Mouse (Mus musculus): ENCODE results near the gene Pitpna. TPM values are rescaled to one million over a fixed set of nuclear protein-coding genes. Genes with fewer than 3 reads are reported as not detected.
"Not testable (repeated sequence)": the region's sequence is repeated elsewhere in the genome, so short reads cannot be mapped to it uniquely, and the experiment has no call there.

Gene Pitpna
- polyA plus RNA-seq, 1 experiment from 2014 or later = 70.8 TPM

DNA sequence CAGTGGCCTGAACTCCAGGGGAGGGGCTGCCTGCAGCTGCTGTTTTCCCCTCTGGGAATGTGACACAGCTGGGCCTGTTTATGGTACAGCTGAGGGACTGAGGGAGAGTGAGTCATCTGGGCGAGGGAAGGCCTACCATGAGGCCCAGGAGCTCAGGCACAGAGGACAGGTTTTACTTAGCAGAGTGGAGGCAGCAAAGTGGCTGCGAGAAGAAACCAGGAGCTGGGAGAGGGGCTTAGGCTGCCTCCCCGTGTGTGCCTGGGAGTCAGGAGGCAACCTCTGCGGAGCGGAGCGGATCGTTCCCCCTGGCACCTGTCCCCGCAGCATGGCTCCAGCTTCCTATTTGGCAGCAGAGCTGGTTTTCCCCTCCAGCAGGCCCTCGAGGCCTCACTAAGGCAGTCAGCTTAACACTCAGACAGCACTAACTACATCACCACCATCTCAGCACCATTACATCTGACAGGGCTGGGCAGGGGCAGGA, 35.9 kb upstream of the Pitpna start:
- Histone ChIP-seq H3K9me3 (replicated peaks) (no peaks in the 10 kb centered on the region), H3K27ac (peak overlapping the region; percentile 44; the same call in 1 of the 2 replicates), H3K4me3 (no peak overlapping the region), H3K36me3 (ENCODE audit: poor library complexity, severe bottlenecking) (no peaks in the 10 kb centered on the region), H3K27me3 (no peaks in the 10 kb centered on the region), H3K9ac (peak overlapping the region; percentile 35), H3K4me2 (no peak overlapping the region), H3K4me1 (peaks cover 33% of the 10 kb centered on the region)
- ATAC-seq = no peak
- 70% methylated on average over 9 of the region's 9 CpGs for WGBS

GRCm38 (mm10) chr11:75552906-75553482, 34.9 kb upstream of the Pitpna start:
- 0 out of 2 replicates have a peak, but pooled peaks cover 8% of the 10 kb centered on the region for H3K36me3 ChIP-seq (ENCODE audit: poor library complexity, severe bottlenecking)
- peaks cover 33% of the 10 kb centered on the region for H3K4me1 ChIP-seq
- 0 out of 2 replicates have a peak, but pooled peaks cover under 1% of the 10 kb centered on the region for H3K9me3 ChIP-seq (replicated peaks)
- 53% methylated on average over 7 of the region's 7 CpGs for WGBS
- H3K27ac ChIP-seq = no peak overlapping the region
- no peak overlapping the region for H3K4me3 ChIP-seq
- H3K4me2 ChIP-seq = no peak overlapping the region
- no peaks in the 10 kb centered on the region for H3K27me3 ChIP-seq
- H3K9ac ChIP-seq = no peak overlapping the region
- no peak for ATAC-seq

DNA sequence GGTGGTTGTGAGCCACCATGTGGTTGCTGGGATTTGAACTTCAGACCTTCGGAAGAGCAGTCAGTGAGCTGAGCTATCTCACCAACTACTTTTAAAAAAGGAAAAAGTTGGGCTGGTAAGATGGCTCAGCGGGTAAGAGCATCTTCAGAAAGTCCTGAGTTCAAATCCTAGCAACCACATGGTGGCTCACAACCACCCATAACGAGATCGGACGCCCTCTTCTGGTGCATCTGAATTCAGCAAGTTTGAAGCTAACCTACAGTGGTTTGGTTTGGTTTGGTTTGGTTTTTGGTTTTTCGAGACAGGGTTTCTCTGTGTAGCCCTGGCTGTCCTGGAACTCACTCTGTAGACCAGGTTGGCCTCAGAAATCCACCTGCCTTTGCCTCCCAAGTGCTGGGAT, 31.9 kb upstream of the Pitpna start:
- H3K9me3 ChIP-seq (replicated peaks); H3K4me2 ChIP-seq; ATAC-seq; H3K9ac ChIP-seq; H3K4me3 ChIP-seq; H3K27ac ChIP-seq; H3K27me3 ChIP-seq: not testable (repeated sequence)
- WGBS = 92% methylated on average over 6 of the region's 6 CpGs
- H3K36me3 ChIP-seq (ENCODE audit: poor library complexity, severe bottlenecking) = peaks cover 12% of the 10 kb centered on the region; the same call in 1 of the 2 replicates
- peaks cover 13% of the 10 kb centered on the region; the same call in 1 of the 2 replicates for H3K4me1 ChIP-seq

DNA sequence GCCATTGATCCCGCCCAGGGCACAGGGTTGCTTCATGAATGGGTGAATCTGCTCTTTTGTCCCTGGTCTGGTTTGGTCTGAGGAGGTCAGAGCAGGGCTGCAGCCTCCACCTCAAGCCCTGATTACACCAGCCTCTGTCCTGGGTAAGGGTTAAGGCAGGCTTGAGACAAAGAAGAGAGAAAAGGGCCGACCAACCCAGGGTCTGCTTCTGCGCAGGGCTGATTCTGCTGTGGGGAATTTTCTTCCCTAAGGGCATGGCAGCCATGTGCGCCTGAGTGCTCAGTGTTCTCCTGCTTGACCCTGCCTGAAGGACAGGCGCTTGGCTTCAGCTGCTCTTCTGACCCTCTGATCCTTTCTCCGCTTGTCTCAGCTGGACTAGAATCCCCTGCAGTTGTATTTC, 30.8 kb upstream of the Pitpna start:
- no peak overlapping the region for H3K4me2 ChIP-seq
- H3K4me3 ChIP-seq = no peak overlapping the region
- no peak for ATAC-seq
- H3K27me3 ChIP-seq = no peaks in the 10 kb centered on the region
- peaks cover 20% of the 10 kb centered on the region; the same call in 1 of the 2 replicates for H3K36me3 ChIP-seq (ENCODE audit: poor library complexity, severe bottlenecking)
- H3K9me3 ChIP-seq (replicated peaks) = 0 out of 2 replicates have a peak, but pooled peaks cover 3% of the 10 kb centered on the region
- H3K27ac ChIP-seq = no peak overlapping the region
- H3K9ac ChIP-seq = no peak overlapping the region
- 80% methylated on average over 6 of the region's 6 CpGs for WGBS
- peaks cover 3% of the 10 kb centered on the region; the same call in 1 of the 2 replicates for H3K4me1 ChIP-seq

DNA sequence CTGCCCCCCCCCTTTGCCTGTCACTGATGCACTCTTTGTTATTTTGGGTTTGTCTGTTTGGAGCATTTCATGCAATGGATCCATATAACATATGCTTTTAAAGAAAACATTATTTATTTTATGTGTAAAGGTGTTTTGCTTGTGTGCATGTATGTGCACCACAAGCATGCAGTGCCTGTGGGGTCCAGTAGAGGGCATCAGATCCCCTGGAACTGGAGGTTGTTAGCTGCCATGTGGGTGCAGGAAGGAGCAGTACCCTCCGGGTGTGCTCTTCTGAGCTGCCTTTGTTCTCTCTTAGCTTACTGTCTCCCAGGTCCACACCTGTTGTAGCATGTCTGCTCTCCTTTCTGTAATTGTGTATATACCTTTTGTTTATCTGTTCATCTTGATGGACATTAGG, 29.8 kb upstream of the Pitpna start:
- Histone ChIP-seq H3K9me3 (replicated peaks) (0 out of 2 replicates have a peak, but pooled peaks cover 3% of the 10 kb centered on the region), H3K4me1 (no peaks in the 10 kb centered on the region), H3K4me3 (no peak overlapping the region), H3K9ac (no peak overlapping the region), H3K4me2 (no peak overlapping the region), H3K36me3 (ENCODE audit: poor library complexity, severe bottlenecking) (peaks cover 27% of the 10 kb centered on the region), H3K27ac (no peak overlapping the region), H3K27me3 (no peaks in the 10 kb centered on the region)
- no peak for ATAC-seq
- 91% methylated on average over 1 of the region's 1 CpGs for whole genome bisulfite sequencing

GRCm38 (mm10) chr11:75559870-75560504, 27.9 kb upstream of the Pitpna start:
- Histone ChIP-seq H3K9ac (no peak overlapping the region), H3K4me2 (no peak overlapping the region), H3K27ac (no peak overlapping the region), H3K36me3 (ENCODE audit: poor library complexity, severe bottlenecking) (peaks cover 35% of the 10 kb centered on the region), H3K4me1 (no peaks in the 10 kb centered on the region), H3K27me3 (no peaks in the 10 kb centered on the region), H3K4me3 (no peak overlapping the region), H3K9me3 (replicated peaks) (0 out of 2 replicates have a peak, but pooled peaks cover 3% of the 10 kb centered on the region)
- 92% methylated on average over 8 of the region's 8 CpGs for WGBS
- ATAC-seq = no peak

DNA sequence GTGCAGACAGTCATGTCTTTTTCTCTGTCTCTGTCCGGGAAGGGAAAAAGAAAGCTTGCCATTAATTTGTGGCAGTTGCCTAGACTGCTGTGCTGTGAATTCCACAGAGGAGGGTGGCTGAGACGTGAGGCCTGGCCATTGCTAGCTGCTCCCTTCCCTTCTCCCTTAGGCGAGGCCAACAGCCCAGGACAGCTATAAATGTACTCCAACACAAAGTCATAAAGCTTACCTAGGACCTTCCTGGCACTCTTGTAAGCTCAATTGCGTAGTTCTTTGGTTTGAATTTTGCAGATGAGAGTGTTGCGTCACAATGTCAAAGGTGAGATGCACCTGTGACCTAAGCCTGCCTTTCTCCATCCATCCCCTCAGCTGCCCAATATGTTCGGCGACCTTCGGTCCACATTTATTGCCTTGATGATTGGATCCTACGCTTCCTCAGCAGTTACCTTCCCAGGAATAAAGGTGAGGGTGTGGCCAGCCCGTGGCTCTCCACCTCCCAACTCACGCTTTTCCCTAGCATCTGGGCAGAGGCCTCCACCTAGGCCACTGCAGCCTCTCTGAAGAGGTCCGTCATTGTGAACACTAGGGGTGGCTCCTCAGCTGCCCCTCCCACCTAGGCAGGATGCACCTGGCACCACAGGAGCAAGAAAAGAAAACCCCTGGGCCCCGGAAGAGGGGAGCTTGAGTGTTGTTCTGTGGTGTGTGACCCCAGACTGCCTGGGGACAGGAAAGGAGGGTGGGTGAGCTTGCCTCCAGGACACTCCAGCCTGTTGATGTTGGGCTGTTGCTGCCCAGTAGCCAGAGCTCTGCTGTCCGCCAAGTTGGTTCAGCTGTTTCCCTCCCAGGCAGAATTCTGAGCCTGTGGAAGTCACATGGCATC, 27.1 kb upstream of the Pitpna start:
- WGBS = 83% methylated on average over 14 of the region's 14 CpGs

DNA sequence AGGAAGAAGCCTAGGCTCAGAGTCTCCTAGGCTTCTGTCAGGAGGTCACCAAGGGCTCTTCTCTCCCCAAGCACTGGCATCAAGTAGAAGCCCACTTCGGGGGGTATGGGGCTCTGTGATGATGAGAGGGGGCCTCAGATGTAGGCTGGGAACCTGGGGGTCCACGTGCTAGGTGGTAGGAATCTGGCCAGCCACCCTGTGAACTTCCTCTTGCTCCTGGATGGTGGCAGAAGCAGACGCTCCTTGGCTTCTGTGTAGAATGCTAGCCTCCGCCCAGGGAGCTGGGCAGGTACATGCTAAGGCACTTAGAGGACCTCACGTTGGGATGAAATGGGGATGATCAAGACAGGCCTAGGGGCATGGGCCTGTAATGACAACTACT, 26.5 kb upstream of the Pitpna start:
- H3K36me3 ChIP-seq (ENCODE audit: poor library complexity, severe bottlenecking) = peaks cover 39% of the 10 kb centered on the region
- H3K4me1 ChIP-seq = no peaks in the 10 kb centered on the region
- no peak overlapping the region for H3K4me3 ChIP-seq
- H3K4me2 ChIP-seq = no peak overlapping the region
- H3K27ac ChIP-seq = no peak overlapping the region
- no peak overlapping the region for H3K9ac ChIP-seq
- 90% methylated on average over 5 of the region's 5 CpGs for WGBS
- no peak for ATAC-seq
- H3K27me3 ChIP-seq = no peaks in the 10 kb centered on the region
- H3K9me3 ChIP-seq (replicated peaks) = 0 out of 2 replicates have a peak, but pooled peaks cover 3% of the 10 kb centered on the region

More for the DNA sequence above, 27.1 kb upstream of the Pitpna start:
- Histone ChIP-seq H3K4me1 (no peaks in the 10 kb centered on the region), H3K36me3 (ENCODE audit: poor library complexity, severe bottlenecking) (peaks cover 37% of the 10 kb centered on the region), H3K9ac (no peak overlapping the region), H3K27me3 (no peaks in the 10 kb centered on the region), H3K27ac (no peak overlapping the region), H3K4me2 (no peak overlapping the region), H3K4me3 (no peak overlapping the region), H3K9me3 (replicated peaks) (0 out of 2 replicates have a peak, but pooled peaks cover 3% of the 10 kb centered on the region)
- ATAC-seq = no peak

GRCm38 (mm10) chr11:75562840-75563239, 25.1 kb upstream of the Pitpna start:
- no peak overlapping the region for H3K4me3 ChIP-seq
- H3K9ac ChIP-seq = no peak overlapping the region
- WGBS = 84% methylated on average over 8 of the region's 8 CpGs
- peaks cover 37% of the 10 kb centered on the region for H3K36me3 ChIP-seq (ENCODE audit: poor library complexity, severe bottlenecking)
- no peak overlapping the region for H3K4me2 ChIP-seq
- H3K27me3 ChIP-seq = no peaks in the 10 kb centered on the region
- H3K4me1 ChIP-seq = no peaks in the 10 kb centered on the region
- no peak for ATAC-seq
- no peak overlapping the region for H3K27ac ChIP-seq
- 0 out of 2 replicates have a peak, but pooled peaks cover 3% of the 10 kb centered on the region for H3K9me3 ChIP-seq (replicated peaks)

DNA sequence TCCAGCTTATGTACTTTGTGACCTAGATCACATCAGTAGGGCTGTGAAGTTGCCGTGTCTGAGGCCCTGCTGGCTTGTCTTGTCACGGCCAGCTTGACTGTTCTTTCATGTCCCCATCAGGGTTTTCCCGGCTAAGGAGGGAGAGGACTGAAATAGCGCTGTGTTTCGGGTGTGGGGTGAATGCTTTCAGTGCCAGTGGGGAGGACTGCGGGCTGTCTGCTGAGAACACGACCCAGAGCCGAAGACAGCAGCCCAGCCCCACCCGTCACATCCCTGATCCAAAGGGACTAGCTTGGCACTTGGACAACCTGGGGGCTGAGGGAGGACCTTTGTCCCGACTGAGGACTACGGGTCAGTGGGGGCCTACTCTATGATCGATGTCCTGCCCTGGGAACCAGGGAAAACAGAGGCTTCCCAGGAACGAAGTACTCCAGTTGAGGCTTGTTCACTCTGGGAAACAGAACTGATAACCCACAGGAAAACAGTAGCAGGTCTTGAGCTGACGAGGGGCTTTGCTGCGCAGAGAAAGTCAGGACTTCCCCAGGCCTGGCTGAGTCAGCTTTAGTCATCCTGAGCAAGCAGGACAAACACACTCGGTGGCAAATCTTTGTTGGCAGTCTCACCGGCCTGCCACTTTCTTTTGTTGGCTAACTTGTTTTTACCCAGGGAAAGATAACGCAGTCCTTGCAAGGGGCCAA, 23.9 kb upstream of the Pitpna start:
- Histone ChIP-seq H3K27me3 (no peaks in the 10 kb centered on the region), H3K9me3 (replicated peaks) (no peaks in the 10 kb centered on the region), H3K4me1 (no peaks in the 10 kb centered on the region), H3K36me3 (ENCODE audit: poor library complexity, severe bottlenecking) (peaks cover 44% of the 10 kb centered on the region), H3K4me3 (no peak overlapping the region), H3K27ac (no peak overlapping the region), H3K9ac (no peak overlapping the region), H3K4me2 (no peak overlapping the region)
- ATAC-seq = no peak
- 76% methylated on average over 18 of the region's 18 CpGs for WGBS

DNA sequence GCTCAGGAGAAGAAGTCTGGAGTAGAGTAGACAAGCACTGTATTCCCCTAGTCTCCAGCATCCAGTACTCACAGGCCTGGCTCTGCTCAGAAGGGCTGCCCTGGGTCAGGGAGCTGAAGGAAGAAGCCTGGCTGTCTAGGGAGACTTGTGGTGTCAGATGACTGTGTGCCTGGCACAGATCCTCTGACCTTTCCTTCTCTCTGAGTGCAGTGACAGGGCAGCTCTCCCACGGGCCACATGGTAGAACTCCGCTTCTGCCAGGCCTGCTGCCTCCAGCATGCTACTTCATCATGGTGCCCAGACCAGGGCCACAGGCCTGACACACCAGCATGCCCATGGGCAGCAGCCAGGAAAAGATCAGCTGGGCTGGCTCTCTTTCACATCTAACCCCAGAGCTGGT, 22.0 kb upstream of the Pitpna start:
- Histone ChIP-seq H3K4me2 (no peak overlapping the region), H3K27ac (no peak overlapping the region), H3K9ac (no peak overlapping the region), H3K4me3 (no peak overlapping the region), H3K4me1 (no peaks in the 10 kb centered on the region), H3K27me3 (no peaks in the 10 kb centered on the region), H3K9me3 (replicated peaks) (no peaks in the 10 kb centered on the region), H3K36me3 (ENCODE audit: poor library complexity, severe bottlenecking) (peaks cover 60% of the 10 kb centered on the region)
- ATAC-seq = no peak
- WGBS = 89% methylated on average over 2 of the region's 2 CpGs

All from forebrain, embryonic 13.5 days (tissue).